Mouse (Mus musculus) kidney, adult 2 months (tissue): ENCODE data around the gene Spryd3. TPM values are rescaled to one million over a fixed set of nuclear protein-coding genes. Genes with fewer than 3 reads are reported as not detected.

ENCODE experiments used
- DNase-seq: peaks from one replicate; pipeline ENCODE4 v3.0.0; 2021
- H3K27ac ChIP-seq: fragments of 200-500 bp; 2 replicates; pipeline ENCODE4 v1.5.1; 2012; ENCODE audit warnings: low read depth, low read length, control low read depth, inconsistent platforms; ENCODE audit not compliant: insufficient read depth
- H3K27me3 ChIP-seq: fragments of 200-500 bp; replicated peaks from 2 replicates; pipeline ENCODE4 v1.6.1; 2012; ENCODE audit warnings: mild to moderate bottlenecking, moderate library complexity, low read length, inconsistent platforms; ENCODE audit not compliant: control insufficient read depth, insufficient read depth
- H3K36me3 ChIP-seq: fragments of 200-500 bp; 2 replicates; pipeline ENCODE4 v1.6.1; 2012; ENCODE audit warnings: mild to moderate bottlenecking, moderate library complexity, low read length, inconsistent platforms; ENCODE audit not compliant: control insufficient read depth, insufficient read depth
- H3K4me1 ChIP-seq: fragments of 200-500 bp; 2 replicates; pipeline ENCODE4 v1.6.1; 2011; ENCODE audit warnings: low read length; ENCODE audit not compliant: control insufficient read depth, insufficient read depth
- H3K4me3 ChIP-seq: fragments of 200-500 bp; 2 replicates; pipeline ENCODE4 v1.5.1; 2011; ENCODE audit warnings: mild to moderate bottlenecking, low read depth, low read length, control low read depth; ENCODE audit not compliant: insufficient read depth
- CTCF ChIP-seq: fragments of 200-500 bp; conservative IDR thresholded peaks from 2 replicates; pipeline ENCODE4 v1.5.1; 2011; ENCODE audit warnings: low read depth, mild to moderate bottlenecking, control low read depth, low read length, moderate library complexity, mixed read lengths; ENCODE audit not compliant: insufficient read depth, insufficient read length
- POLR2A ChIP-seq: fragments of 200-500 bp; IDR thresholded peaks from one replicate; pipeline ENCODE4 v1.6.1; 2011; ENCODE audit warnings: low read depth, low read length, control low read depth
- WGBS: fragments of 180-500 bp; shearing (Covaris S2); methylation state at CpG from one replicate; pipeline ENCODE4 v1.1.7; 2018; 5-methylcytosine and 5-hydroxymethylcytosine counted together
- polyA plus RNA-seq: library from polyadenylated mRNA; depleted of rRNA; stranded (reverse); fragments of >200 nt; gene quantifications from 2 replicates; pipeline ENCODE4 v1.2.3, GENCODE M21; 2012

Spryd3 gene
- polyA plus RNA-seq, 1 experiment, result 30.1 TPM

DNA sequence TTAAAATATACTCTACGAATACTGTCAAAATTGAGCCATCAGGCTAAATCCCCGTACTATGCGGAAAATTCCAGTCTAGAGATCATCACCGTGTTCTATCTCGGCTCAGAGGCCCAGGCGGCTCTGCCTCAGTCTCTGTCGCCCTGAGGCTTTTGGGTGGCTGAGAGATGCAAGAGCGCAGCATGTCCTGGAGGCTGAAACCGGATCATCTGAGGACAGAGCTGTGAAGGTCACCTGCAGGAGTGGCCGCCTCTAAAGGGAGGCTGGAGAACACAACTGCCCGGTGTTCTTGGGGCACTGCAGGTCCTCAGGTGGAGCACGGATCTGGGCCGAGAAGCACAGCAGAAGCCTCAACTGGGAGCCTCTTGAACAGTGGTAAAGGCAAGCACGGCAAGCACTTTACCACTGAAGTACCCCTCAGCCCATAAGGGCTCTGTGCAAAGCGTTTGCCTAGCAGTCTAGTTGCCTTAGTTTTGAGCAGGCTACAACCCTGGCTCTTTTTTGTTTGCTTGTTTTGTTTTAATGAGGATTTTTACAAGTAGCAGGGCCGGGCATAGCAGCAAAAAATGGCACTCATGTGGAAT lies 39.8 kb upstream of the Spryd3 start:
- H3K27ac ChIP-seq, result no peak overlapping the region
- TF ChIP-seq POLR2A (no peak), CTCF (no peak)
- H3K27me3 ChIP-seq, result no peaks in the 10 kb centered on the region
- H3K36me3 ChIP-seq, result no peaks in the 10 kb centered on the region
- 80% methylated on average over 16 of the region's 16 CpGs for WGBS
- no peak for DNase-seq
- H3K4me1 ChIP-seq, result peaks cover 9% of the 10 kb centered on the region; the same call in 1 of the 2 replicates
- H3K4me3 ChIP-seq, result no peak overlapping the region

DNA sequence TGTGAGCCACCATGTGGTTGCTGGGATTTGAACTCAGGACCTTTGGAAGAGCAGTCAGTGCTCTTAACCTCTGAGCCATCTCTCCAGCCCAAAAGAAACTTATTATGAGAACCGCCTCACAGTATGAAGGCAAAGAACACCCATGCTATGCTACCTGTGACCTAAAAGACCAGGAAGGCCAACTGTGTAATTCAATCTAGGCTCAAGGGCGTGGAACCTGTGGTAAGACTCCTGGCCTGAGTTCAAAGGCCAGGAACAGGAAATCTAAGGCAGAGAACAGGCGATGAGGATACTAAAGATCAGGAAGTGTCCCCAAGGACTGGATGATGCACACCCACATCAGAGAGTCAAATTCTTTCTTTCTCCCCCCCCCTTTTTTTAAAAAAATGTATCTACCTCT lies 37.5 kb upstream of the Spryd3 start:
- Histone ChIP-seq H3K36me3 (no peaks in the 10 kb centered on the region), H3K4me3 (no peak overlapping the region), H3K4me1 (peaks cover 2% of the 10 kb centered on the region; the same call in 1 of the 2 replicates), H3K27me3 (no peaks in the 10 kb centered on the region), H3K27ac (no peak overlapping the region)
- TF ChIP-seq POLR2A (no peak), CTCF (no peak)
- DNase-seq, result no peak
- 74% methylated on average over 3 of the region's 3 CpGs for WGBS

GRCm38 (mm10) chr15:102169064-102169463 lies 33.0 kb upstream of the Spryd3 start:
- Histone ChIP-seq H3K4me1 (no peaks in the 10 kb centered on the region), H3K27ac (no peak overlapping the region), H3K4me3 (no peak overlapping the region), H3K27me3 (no peaks in the 10 kb centered on the region), H3K36me3 (no peaks in the 10 kb centered on the region)
- no peak for DNase-seq
- 48% methylated on average over 2 of the region's 2 CpGs for WGBS
- no peak for TF ChIP-seq POLR2A
- no peak for TF ChIP-seq CTCF

GRCm38 (mm10) chr15:102167620-102168021 lies 31.6 kb upstream of the Spryd3 start:
- Histone ChIP-seq H3K27me3 (no peaks in the 10 kb centered on the region), H3K36me3 (no peaks in the 10 kb centered on the region), H3K4me3 (no peak overlapping the region), H3K27ac (no peak overlapping the region), H3K4me1 (no peaks in the 10 kb centered on the region)
- TF ChIP-seq CTCF, result no peak
- no peak for TF ChIP-seq POLR2A
- WGBS, result 30% methylated on average over 6 of the region's 6 CpGs
- DNase-seq, result no peak

DNA sequence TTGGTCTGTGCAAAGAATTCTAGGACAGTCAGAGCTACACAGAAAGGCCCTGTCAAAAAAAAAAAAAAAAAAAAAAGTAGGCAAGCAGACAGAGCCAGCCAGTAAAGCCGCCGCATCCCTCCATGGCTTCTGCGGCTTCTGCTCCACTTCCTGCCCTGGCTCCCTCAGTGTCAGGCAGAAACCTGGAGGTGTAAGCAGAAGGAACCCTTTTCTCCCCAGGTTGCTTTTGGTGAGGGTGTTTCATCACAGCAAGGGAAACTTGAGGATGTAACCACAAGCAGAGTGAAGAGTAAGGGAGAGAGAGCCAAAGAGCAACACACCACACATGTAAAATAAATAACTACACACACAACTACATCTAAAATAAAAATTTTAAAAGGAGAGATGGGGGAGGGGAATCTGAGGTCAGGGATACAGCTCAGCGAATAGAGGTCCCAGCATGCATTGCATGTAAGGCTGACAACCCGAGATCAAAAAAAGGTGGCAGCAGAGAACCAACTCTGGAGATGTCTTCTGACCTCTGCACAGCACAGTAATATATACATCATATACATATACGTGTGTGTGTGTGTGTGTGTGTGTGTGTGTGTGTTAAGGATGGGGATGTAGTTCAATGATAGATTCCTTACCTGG lies 29.6 kb upstream of the Spryd3 start:
- 41% methylated on average over 6 of the region's 6 CpGs for WGBS
- no peak for DNase-seq
- no peaks in the 10 kb centered on the region for H3K27me3 ChIP-seq
- H3K36me3 ChIP-seq, result no peaks in the 10 kb centered on the region
- H3K27ac ChIP-seq, result no peak overlapping the region
- H3K4me3 ChIP-seq, result no peak overlapping the region
- no peak for TF ChIP-seq CTCF
- no peak for TF ChIP-seq POLR2A
- H3K4me1 ChIP-seq, result no peaks in the 10 kb centered on the region

DNA sequence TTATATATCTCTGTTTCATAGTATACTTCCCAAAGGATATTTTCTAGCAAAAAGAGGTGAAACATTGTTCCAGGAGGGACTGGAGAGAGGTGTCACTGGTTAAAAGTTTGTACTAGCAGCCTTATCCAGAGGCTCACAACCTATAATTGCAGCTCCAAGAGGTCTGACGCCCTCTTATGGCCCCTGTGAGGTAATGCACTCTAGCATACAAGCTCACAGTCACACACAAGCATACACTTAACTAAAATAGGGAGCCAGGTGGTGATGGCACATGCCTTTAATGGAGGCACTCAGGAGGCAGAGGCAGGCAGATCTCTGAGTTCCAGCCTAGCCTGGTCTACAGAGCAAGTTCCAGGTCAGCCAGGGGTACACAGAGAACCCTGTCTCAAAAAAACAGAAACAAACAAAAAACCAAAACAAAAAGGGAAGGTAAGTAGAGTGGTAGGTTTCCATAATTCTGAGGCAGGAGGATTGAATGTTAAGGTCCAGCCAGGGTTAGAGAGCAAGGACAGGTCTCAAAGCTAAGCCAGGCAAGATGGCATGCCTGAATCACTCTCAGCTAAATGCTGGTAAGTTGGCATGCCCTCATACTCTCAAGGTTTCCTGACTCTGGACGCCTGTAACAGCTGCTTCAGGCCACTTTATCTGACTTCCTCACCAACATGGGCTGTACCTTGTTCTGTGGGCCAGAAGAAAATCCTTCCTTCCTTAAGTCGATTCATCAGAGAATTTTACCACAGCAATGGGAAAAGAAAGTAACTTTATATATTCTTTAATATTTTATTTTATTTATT lies 28.1 kb upstream of the Spryd3 start:
- Histone ChIP-seq H3K27me3 (no peaks in the 10 kb centered on the region), H3K27ac (no peak overlapping the region), H3K36me3 (no peaks in the 10 kb centered on the region), H3K4me1 (no peaks in the 10 kb centered on the region), H3K4me3 (no peak overlapping the region)
- 64% methylated on average over 3 of the region's 3 CpGs for WGBS
- no peak for TF ChIP-seq POLR2A
- peak; percentile 28; the same call in 1 of the 2 replicates for TF ChIP-seq CTCF
- no peak for DNase-seq

- WGBS, result 85% methylated on average over 27 of the region's 27 CpGs
- Histone ChIP-seq H3K4me1 (no peaks in the 10 kb centered on the region), H3K36me3 (no peaks in the 10 kb centered on the region), H3K27me3 (no peaks in the 10 kb centered on the region), H3K4me3 (no peak overlapping the region), H3K27ac (no peak overlapping the region)
- DNase-seq, result no peak
- TF ChIP-seq POLR2A, result no peak
Observed at GRCm38 (mm10) chr15:102160415-102161060, 24.5 kb upstream of the Spryd3 start.
